Mouse (Mus musculus) lung, postnatal 0 days (tissue): ENCODE results near the gene Olfr243.

Experiments
- CTCF ChIP-seq: IDR thresholded peaks from 2 replicates; pipeline ENCODE4 v1.5.1; 2016; ENCODE audit warnings: antibody characterized with exemption, mild to moderate bottlenecking
- EP300 ChIP-seq: IDR thresholded peaks from 2 replicates; pipeline ENCODE4 v1.6.1; 2016; ENCODE audit warnings: antibody characterized with exemption, mild to moderate bottlenecking, control low read depth

GRCm38 (mm10) chr7:103714371-103714770, at the start of gene Olfr243:
- TF ChIP-seq CTCF = no peak
- no peak for TF ChIP-seq EP300
